20 mouse cellular contexts compared by ENCODE assay signal in genomic region chr15:13076908-13077669, GRCm38 (mm10).
DNase-seq lines count a peak whose midpoint lies in the region; ATAC-seq and TF ChIP-seq lines count a peak whose summit lies in the region.
"Had no signal": no experiment of that assay in that cellular context is flagged by ENCODE, and none has a peak within 500 bp of the region (broad histone marks: within the 10 kb centered on the region; RNA-seq: fewer than 3 reads in every experiment).

No protein-coding gene starts in this region.

- no peaks in the 10 kb centered on the region for H3K27me3 ChIP-seq in midbrain, embryonic 16.5 days (ENCODE audit: control insufficient read depth, insufficient read depth, low read depth, low read length)
- H3K27me3 ChIP-seq in midbrain, embryonic 14.5 days (ENCODE audit: control insufficient read depth, insufficient read depth, low read length): no peaks in the 10 kb centered on the region
- H3K27me3 ChIP-seq: CH12.LX; forebrain, embryonic 12.5 days had no signal

- H3K4me1 ChIP-seq in midbrain, embryonic 16.5 days (ENCODE audit: control insufficient read depth, insufficient read depth, low read length): no peaks in the 10 kb centered on the region
- H3K4me1 ChIP-seq in midbrain, embryonic 14.5 days (ENCODE audit: control insufficient read depth, insufficient read depth, low read length): no peaks in the 10 kb centered on the region
- H3K4me1 ChIP-seq: forebrain, embryonic 12.5 days had no signal

- H3K9me3 ChIP-seq in midbrain, embryonic 16.5 days (replicated peaks; ENCODE audit: control insufficient read depth, low read length, poor library complexity, severe bottlenecking): no peaks in the 10 kb centered on the region
- no peaks in the 10 kb centered on the region for H3K9me3 ChIP-seq in midbrain, embryonic 14.5 days (ENCODE audit: control insufficient read depth, low read length)
- H3K9me3 ChIP-seq: forebrain, embryonic 12.5 days had no signal

- 0 out of 2 replicates have a peak, but pooled peaks have one; percentile 48 for ATAC-seq in midbrain, embryonic 16.5 days
- ATAC-seq in midbrain, embryonic 14.5 days (ENCODE audit: low FRiP score, low TSS enrichment): no peak
- ATAC-seq in megakaryocyte progenitor cell, adult 5-6 weeks (replicated peaks; ENCODE audit: poor library complexity): no peak

- TF ChIP-seq CTCF in layer of hippocampus, adult 2 months (conservative IDR thresholded peaks at IDR 0.05): no peak

- H3K4me2 ChIP-seq in midbrain, embryonic 16.5 days (ENCODE audit: low read length): no peak overlapping the region
- H3K4me2 ChIP-seq in midbrain, embryonic 14.5 days (ENCODE audit: low read length): no peak overlapping the region
- H3K4me2 ChIP-seq: forebrain, embryonic 12.5 days had no signal

- DNase-seq in cerebellum, postnatal 10 days: peak; percentile 29 to 34
- no peak for DNase-seq in cerebellum, postnatal 25 days
- no peak for DNase-seq in midbrain, embryonic 14.5 days
- peak; percentile 25 for DNase-seq in Muller cell, postnatal 12 days (ENCODE audit: inconsistent ontology term)
- DNase-seq in adrenal gland, postnatal 36 days: peak; percentile 17 to 28
- no peak for DNase-seq in layer of hippocampus, adult 2 months (ENCODE audit: low spot score in 2 of 2)
- DNase-seq: gastrocnemius, postnatal 25 days; heart, adult 2 months; heart, postnatal 36 days; kidney, adult 11 months; layer of hippocampus, postnatal 36 days; liver; lung, adult 18-20 months; lung, postnatal 36 days; thymus, postnatal 25 days had no signal

- H3K36me3 ChIP-seq in midbrain, embryonic 16.5 days (ENCODE audit: control insufficient read depth, insufficient read depth, low read length): no peaks in the 10 kb centered on the region
- no peaks in the 10 kb centered on the region for H3K36me3 ChIP-seq in midbrain, embryonic 14.5 days (ENCODE audit: control insufficient read depth, insufficient read depth, low read length)
- H3K36me3 ChIP-seq: forebrain, embryonic 12.5 days had no signal

- no peak overlapping the region for H3K9ac ChIP-seq in midbrain, embryonic 16.5 days (ENCODE audit: low read depth, low read length)
- no peak overlapping the region for H3K9ac ChIP-seq in midbrain, embryonic 14.5 days (replicated peaks; ENCODE audit: low read length)
- H3K9ac ChIP-seq: forebrain, embryonic 12.5 days had no signal

- 79% methylated on average over 8 of the region's 8 CpGs for WGBS in midbrain, embryonic 16.5 days
- 87% methylated on average over 8 of the region's 8 CpGs for WGBS in midbrain, embryonic 14.5 days

- H3K27ac ChIP-seq in midbrain, embryonic 16.5 days (ENCODE audit: low read length): no peak overlapping the region
- no peak overlapping the region for H3K27ac ChIP-seq in midbrain, embryonic 14.5 days (replicated peaks; ENCODE audit: low read depth, low read length)
- no peak overlapping the region for H3K27ac ChIP-seq in layer of hippocampus, adult 2 months
- H3K27ac ChIP-seq: forebrain, embryonic 12.5 days; heart, adult 2 months had no signal

- H3K4me3 ChIP-seq in midbrain, embryonic 16.5 days (ENCODE audit: low read depth, low read length): no peak overlapping the region
- H3K4me3 ChIP-seq in midbrain, embryonic 14.5 days (replicated peaks; ENCODE audit: low read depth, low read length): no peak overlapping the region
- no peak overlapping the region for H3K4me3 ChIP-seq in layer of hippocampus, adult 2 months
- H3K4me3 ChIP-seq: forebrain, embryonic 12.5 days; heart, adult 2 months; myocyte had no signal

Comparison
In these comparisons a context has a peak if more than half of its experiments do, and no peak if none do; other contexts are left out.
1. DNase-seq: peak in cerebellum, postnatal 10 days (2 of 2), Muller cell, postnatal 12 days (single experiment) and adrenal gland, postnatal 36 days (2 of 2); none in cerebellum, postnatal 25 days (0 of 2), midbrain, embryonic 14.5 days (single experiment) and layer of hippocampus, adult 2 months (0 of 2).